Comparison of ENCODE assay signal across 7 mouse cellular contexts in the genomic region with DNA sequence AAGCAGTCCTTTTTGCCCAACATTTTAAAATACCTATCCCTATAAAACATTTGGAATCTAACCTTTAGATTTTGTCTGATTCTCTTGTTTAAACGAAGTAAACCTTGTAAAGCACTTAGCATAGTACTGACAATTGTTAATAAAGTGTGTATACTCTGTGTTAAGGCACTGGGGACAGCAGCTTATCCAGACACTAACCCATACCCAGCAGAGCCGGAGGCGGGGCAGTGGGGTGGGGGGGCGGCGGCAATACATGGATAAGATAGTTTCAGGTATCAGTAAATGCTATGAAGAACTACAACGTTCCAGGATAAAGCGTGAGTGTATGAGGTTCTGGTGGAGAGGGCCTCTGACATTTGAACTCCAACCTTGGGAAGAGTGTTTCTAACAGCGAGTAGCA. TPM values are rescaled to one million over a fixed set of nuclear protein-coding genes. Genes with fewer than 3 reads are reported as not detected.
DNase-seq lines count a peak whose midpoint lies in the region; ATAC-seq and TF ChIP-seq lines count a peak whose summit lies in the region.

No protein-coding gene starts in this region.

- WGBS in lung, postnatal 0 days = 20% methylated on average over 8 of the region's 8 CpGs
- 32% methylated on average over 8 of the region's 8 CpGs for WGBS in embryonic facial prominence, embryonic 12.5 days
- 32% methylated on average over 8 of the region's 8 CpGs for WGBS in limb, embryonic 13.5 days
- 25% methylated on average over 8 of the region's 8 CpGs for WGBS in stomach, embryonic 15.5 days

- 0 out of 2 replicates have a peak overlapping the region, but pooled peaks have one; percentile 90 for H3K27ac ChIP-seq in lung, postnatal 0 days (ENCODE audit: low read length)
- no peak overlapping the region for H3K27ac ChIP-seq in embryonic facial prominence, embryonic 12.5 days
- H3K27ac ChIP-seq in limb, embryonic 13.5 days = no peak overlapping the region
- H3K27ac ChIP-seq in stomach, embryonic 15.5 days = peak overlapping the region; percentile 21; the same call in 1 of the 2 replicates

- H3K4me3 ChIP-seq in lung, postnatal 0 days (ENCODE audit: low read depth, low read length) = peak overlapping the region; percentile 84
- peak overlapping the region; percentile 89 for H3K4me3 ChIP-seq in embryonic facial prominence, embryonic 12.5 days
- peak overlapping the region; percentile 91 for H3K4me3 ChIP-seq in limb, embryonic 13.5 days
- peak overlapping the region; percentile 70 for H3K4me3 ChIP-seq in stomach, embryonic 15.5 days (replicated peaks)

- no peak for ATAC-seq in lung, postnatal 0 days
- no peak for ATAC-seq in embryonic facial prominence, embryonic 12.5 days (ENCODE audit: insufficient number of reproducible peaks, insufficient read depth, low FRiP score, low TSS enrichment)
- ATAC-seq in limb, embryonic 13.5 days (ENCODE audit: low FRiP score, low read depth) = no peak
- no peak for ATAC-seq in stomach, embryonic 15.5 days (ENCODE audit: insufficient read depth, low FRiP score, low read depth)

- DNase-seq in lung, postnatal 0 days (ENCODE audit: low spot score) = no peak
- DNase-seq in lung, postnatal 4 days = no peak
- DNase-seq in layer of hippocampus, postnatal 10 days (ENCODE audit: low spot score in 2 of 2) = no peak
- DNase-seq in kidney, adult 8-10 months = no peak

- H3K9me3 ChIP-seq in lung, postnatal 0 days (ENCODE audit: low read length) = no peaks in the 10 kb centered on the region
- no peaks in the 10 kb centered on the region for H3K9me3 ChIP-seq in embryonic facial prominence, embryonic 12.5 days
- no peaks in the 10 kb centered on the region for H3K9me3 ChIP-seq in limb, embryonic 13.5 days
- no peaks in the 10 kb centered on the region for H3K9me3 ChIP-seq in stomach, embryonic 15.5 days

- TF ChIP-seq EP300 in lung, postnatal 0 days (IDR thresholded peaks at IDR 0.05) = no peak

- H3K4me2 ChIP-seq in lung, postnatal 0 days (replicated peaks; ENCODE audit: low read depth, low read length) = peak overlapping the region; percentile 76
- peak overlapping the region; percentile 80 for H3K4me2 ChIP-seq in embryonic facial prominence, embryonic 12.5 days (replicated peaks)
- H3K4me2 ChIP-seq in limb, embryonic 13.5 days (replicated peaks) = peak overlapping the region; percentile 75
- H3K4me2 ChIP-seq in stomach, embryonic 15.5 days = peak overlapping the region; percentile 75

- TF ChIP-seq CTCF in lung, postnatal 0 days (IDR thresholded peaks at IDR 0.05) = no peak

- peaks cover 11% of the 10 kb centered on the region; the same call in 1 of the 2 replicates for H3K4me1 ChIP-seq in lung, postnatal 0 days (ENCODE audit: insufficient read depth, low read depth, low read length)
- peaks cover 17% of the 10 kb centered on the region for H3K4me1 ChIP-seq in embryonic facial prominence, embryonic 12.5 days
- peaks cover 17% of the 10 kb centered on the region for H3K4me1 ChIP-seq in limb, embryonic 13.5 days
- H3K4me1 ChIP-seq in stomach, embryonic 15.5 days = peaks cover 12% of the 10 kb centered on the region

- H3K9ac ChIP-seq in lung, postnatal 0 days (replicated peaks; ENCODE audit: low read depth) = peak overlapping the region; percentile 95
- H3K9ac ChIP-seq in embryonic facial prominence, embryonic 12.5 days = peak overlapping the region; percentile 85
- H3K9ac ChIP-seq in limb, embryonic 13.5 days = peak overlapping the region; percentile 94
- H3K9ac ChIP-seq in stomach, embryonic 15.5 days = peak overlapping the region; percentile 86; the same call in 1 of the 2 replicates

- H3K27me3 ChIP-seq in lung, postnatal 0 days (replicated peaks; ENCODE audit: insufficient read depth, low read length) = no peaks in the 10 kb centered on the region
- no peaks in the 10 kb centered on the region for H3K27me3 ChIP-seq in embryonic facial prominence, embryonic 12.5 days
- no peaks in the 10 kb centered on the region for H3K27me3 ChIP-seq in limb, embryonic 13.5 days
- H3K27me3 ChIP-seq in stomach, embryonic 15.5 days (replicated peaks) = no peaks in the 10 kb centered on the region

- H3K36me3 ChIP-seq in lung, postnatal 0 days (ENCODE audit: insufficient read depth, low read length) = 0 out of 2 replicates have a peak, but pooled peaks cover 14% of the 10 kb centered on the region
- H3K36me3 ChIP-seq in embryonic facial prominence, embryonic 12.5 days = peaks cover 23% of the 10 kb centered on the region
- peaks cover 28% of the 10 kb centered on the region for H3K36me3 ChIP-seq in limb, embryonic 13.5 days
- peaks cover 14% of the 10 kb centered on the region for H3K36me3 ChIP-seq in stomach, embryonic 15.5 days

RNA-seq across cellular contexts. Expression of gene Rrn3, which starts 0.7 kb away (rescaled TPM):
- polyA plus RNA-seq in lung, postnatal 0 days (2015; fragmentation: Nextera tagmentation; extraction: Ambion mirVana) = 28.1 TPM in 2 replicates
- 82.6 and 83.0 TPM in 2 replicates for polyA plus RNA-seq in embryonic facial prominence, embryonic 12.5 days (2016; fragmentation: Nextera tagmentation; extraction: Ambion mirVana)
- 66.3 and 67.1 TPM in 2 replicates for polyA plus RNA-seq in limb, embryonic 13.5 days (2015; fragmentation: Nextera tagmentation; extraction: Ambion mirVana)
- polyA plus RNA-seq in stomach, embryonic 15.5 days (2015; fragmentation: Nextera tagmentation; extraction: Ambion mirVana) = 53.4 and 56.8 TPM in 2 replicates
- 10 to 100 TPM; 44.8 to 46.5 TPM for total RNA-seq in layer of hippocampus, postnatal 10 days (2021)

RNA-seq across cellular contexts. Expression of gene Ntan1, which starts 37.4 kb away (rescaled TPM):
- polyA plus RNA-seq in lung, postnatal 0 days (2015; fragmentation: Nextera tagmentation; extraction: Ambion mirVana) = 135 and 141 TPM in 2 replicates
- 208 and 214 TPM in 2 replicates for polyA plus RNA-seq in embryonic facial prominence, embryonic 12.5 days (2016; fragmentation: Nextera tagmentation; extraction: Ambion mirVana)
- polyA plus RNA-seq in limb, embryonic 13.5 days (2015; fragmentation: Nextera tagmentation; extraction: Ambion mirVana) = 204 and 208 TPM in 2 replicates
- 160 and 174 TPM in 2 replicates for polyA plus RNA-seq in stomach, embryonic 15.5 days (2015; fragmentation: Nextera tagmentation; extraction: Ambion mirVana)
- 10 to 100 TPM; 91.3 to 94.8 TPM for total RNA-seq in layer of hippocampus, postnatal 10 days (2021)

RNA-seq across cellular contexts. Expression of gene Pla2g10, which starts 50.4 kb away (rescaled TPM):
- polyA plus RNA-seq in lung, postnatal 0 days (2015; fragmentation: Nextera tagmentation; extraction: Ambion mirVana) = 1.5 and 1.7 TPM in 2 replicates
- polyA plus RNA-seq in embryonic facial prominence, embryonic 12.5 days (2016; fragmentation: Nextera tagmentation; extraction: Ambion mirVana) = not detected in 2 replicates
- polyA plus RNA-seq in limb, embryonic 13.5 days (2015; fragmentation: Nextera tagmentation; extraction: Ambion mirVana) = 0.31 TPM in 1 of 2 replicates, not detected in the other
- 23.6 and 25.4 TPM in 2 replicates for polyA plus RNA-seq in stomach, embryonic 15.5 days (2015; fragmentation: Nextera tagmentation; extraction: Ambion mirVana)
- total RNA-seq in layer of hippocampus, postnatal 10 days (2021) = not detected

Comparison
In these comparisons a context has a peak if more than half of its experiments do, and no peak if none do; other contexts are left out.
1. H3K27ac ChIP-seq: peak in lung, postnatal 0 days (single experiment) and stomach, embryonic 15.5 days (single experiment); none in embryonic facial prominence, embryonic 12.5 days (single experiment) and limb, embryonic 13.5 days (single experiment).
2. Peak in every context shown above with its lines, with median percentiles within 50 percentile points of each other: H3K4me2 ChIP-seq, H3K4me3 ChIP-seq and H3K9ac ChIP-seq.